Mouse (Mus musculus): ENCODE measurements around the gene Src.

DNA sequence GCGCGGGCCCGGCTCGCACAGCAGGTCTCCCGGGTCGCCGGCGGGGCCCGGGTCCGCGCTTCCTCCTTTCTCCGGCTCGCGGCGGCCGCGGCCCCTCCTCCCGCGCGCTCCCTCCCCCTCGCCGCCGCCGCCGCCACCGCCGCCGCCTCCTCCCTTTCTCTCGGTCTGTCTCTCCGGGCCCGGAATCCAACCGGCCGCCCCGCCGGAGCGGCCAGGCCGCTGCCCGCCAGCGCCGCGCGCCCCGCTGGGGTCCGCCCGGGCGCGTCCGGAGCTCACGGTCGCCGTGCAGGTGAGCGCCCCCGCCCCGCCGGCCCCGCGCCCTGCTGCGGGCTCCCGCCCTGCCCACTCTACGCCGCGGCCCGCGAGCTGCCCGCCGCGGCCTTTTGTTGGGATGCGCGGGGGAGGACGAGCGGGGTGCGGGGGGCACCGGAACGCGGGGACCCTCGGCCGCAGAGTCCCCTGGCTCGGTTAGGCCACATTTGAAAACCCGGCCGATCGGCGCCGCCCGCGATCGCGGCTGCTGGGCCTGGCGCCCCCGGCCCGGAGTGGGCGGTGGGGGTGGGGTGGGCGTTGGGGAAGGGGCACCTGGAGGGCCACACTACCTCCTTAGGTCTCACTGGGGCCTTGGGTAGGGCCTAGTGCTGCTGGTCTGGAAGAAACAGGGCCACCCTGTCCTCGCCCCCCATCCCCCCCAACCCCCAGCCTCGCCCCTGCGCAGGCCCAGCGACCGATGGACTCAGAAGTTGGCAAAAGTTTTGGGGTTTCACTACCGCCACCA is 6.1 kb downstream of the Src start:
- TF ChIP-seq CTCF (IDR thresholded peaks at IDR 0.05; ENCODE audit: extremely low read depth, insufficient read depth, low read length) = no peak
- no peak for TF ChIP-seq POLR2A (IDR thresholded peaks at IDR 0.05; ENCODE audit: extremely low read depth, insufficient read depth, low read length)

Measured in cortical plate, adult 2 months (tissue).